Mouse (Mus musculus): ENCODE results near the gene Pglyrp1. TPM values are rescaled to one million over a fixed set of nuclear protein-coding genes. Genes with fewer than 3 reads are reported as not detected.

Pglyrp1 gene
- polyA plus RNA-seq, 1 experiment from 2014 or later, result 36.7 TPM

Other genes with a start within 250 kb of the Pglyrp1 start
- not detected in 2 replicates for gene Psg21, start 214.6 kb upstream of the Pglyrp1 start, polyA plus RNA-seq (2015; fragmentation: Nextera tagmentation; extraction: Ambion mirVana)
- not detected in 2 replicates for gene Psg20, start 185.1 kb upstream of the Pglyrp1 start, polyA plus RNA-seq (2015; fragmentation: Nextera tagmentation; extraction: Ambion mirVana)
- gene Psg22, start 153.2 kb upstream of the Pglyrp1 start, polyA plus RNA-seq (2015; fragmentation: Nextera tagmentation; extraction: Ambion mirVana), result not detected in 2 replicates
- gene Psg19, start 72.8 kb upstream of the Pglyrp1 start, polyA plus RNA-seq (2015; fragmentation: Nextera tagmentation; extraction: Ambion mirVana), result not detected in 2 replicates
- gene Psg17, start 49.7 kb upstream of the Pglyrp1 start, polyA plus RNA-seq (2015; fragmentation: Nextera tagmentation; extraction: Ambion mirVana), result not detected in 2 replicates
- 0.38 and 1.2 TPM in 2 replicates for gene Mill2, start 31.4 kb upstream of the Pglyrp1 start, polyA plus RNA-seq (2015; fragmentation: Nextera tagmentation; extraction: Ambion mirVana)
- gene Ccdc61, start 39.1 kb downstream of the Pglyrp1 start, polyA plus RNA-seq (2015; fragmentation: Nextera tagmentation; extraction: Ambion mirVana), result 29.1 and 35.7 TPM in 2 replicates
- 10.4 and 12.3 TPM in 2 replicates for gene Nova2, start 54.6 kb downstream of the Pglyrp1 start, polyA plus RNA-seq (2015; fragmentation: Nextera tagmentation; extraction: Ambion mirVana)
- gene Nanos2, start 116.1 kb downstream of the Pglyrp1 start, polyA plus RNA-seq (2015; fragmentation: Nextera tagmentation; extraction: Ambion mirVana), result 0.65 and 0.85 TPM in 2 replicates
- 5.8 and 6.3 TPM in 2 replicates for gene Mypop, start 119.9 kb downstream of the Pglyrp1 start, polyA plus RNA-seq (2015; fragmentation: Nextera tagmentation; extraction: Ambion mirVana)
- 26.8 and 27.3 TPM in 2 replicates for gene Irf2bp1, start 132.7 kb downstream of the Pglyrp1 start, polyA plus RNA-seq (2015; fragmentation: Nextera tagmentation; extraction: Ambion mirVana)
- gene Foxa3, start 152.2 kb downstream of the Pglyrp1 start, polyA plus RNA-seq (2015; fragmentation: Nextera tagmentation; extraction: Ambion mirVana), result not detected in 2 replicates
- 24.1 and 27.5 TPM in 2 replicates for gene Sympk, start 153.0 kb downstream of the Pglyrp1 start, polyA plus RNA-seq (2015; fragmentation: Nextera tagmentation; extraction: Ambion mirVana)
- 0.17 and 0.40 TPM in 2 replicates for gene Rsph6a, start 183.4 kb downstream of the Pglyrp1 start, polyA plus RNA-seq (2015; fragmentation: Nextera tagmentation; extraction: Ambion mirVana)
- 29.1 and 30.0 TPM in 2 replicates for gene Dmwd, start 204.9 kb downstream of the Pglyrp1 start, polyA plus RNA-seq (2015; fragmentation: Nextera tagmentation; extraction: Ambion mirVana)
- gene Dmpk, start 212.5 kb downstream of the Pglyrp1 start, polyA plus RNA-seq (2015; fragmentation: Nextera tagmentation; extraction: Ambion mirVana), result 8.0 and 12.3 TPM in 2 replicates
- gene Six5, start 223.3 kb downstream of the Pglyrp1 start, polyA plus RNA-seq (2015; fragmentation: Nextera tagmentation; extraction: Ambion mirVana), result 1.9 and 2.9 TPM in 2 replicates
- 7.0 and 8.8 TPM in 2 replicates for gene Gm4969, start 247.0 kb downstream of the Pglyrp1 start, polyA plus RNA-seq (2015; fragmentation: Nextera tagmentation; extraction: Ambion mirVana)
- 16.4 and 17.7 TPM in 2 replicates for gene Fbxo46, start 248.5 kb downstream of the Pglyrp1 start, polyA plus RNA-seq (2015; fragmentation: Nextera tagmentation; extraction: Ambion mirVana)